Mouse (Mus musculus): ENCODE results near the gene Wrap73. TPM values are rescaled to one million over a fixed set of nuclear protein-coding genes. Genes with fewer than 3 reads are reported as not detected.

Wrap73 gene
- total RNA-seq, 2 experiments from 2014 or later, result 3.2 to 13.0 TPM

Other genes with a start within 250 kb of the Wrap73 start
- gene A430005L14Rik, start 185.1 kb upstream of the Wrap73 start, total RNA-seq (2015; ENCODE audit: low replicate concordance), result 26.0 and 66.7 TPM in 2 replicates
- gene A430005L14Rik, start 185.1 kb upstream of the Wrap73 start, total RNA-seq (2017; ENCODE audit: low replicate concordance), result 17.5 and 39.3 TPM in 2 replicates
- 5.0 and 10.8 TPM in 2 replicates for gene Dffb, start 167.2 kb upstream of the Wrap73 start, total RNA-seq (2015; ENCODE audit: low replicate concordance)
- 3.3 and 7.1 TPM in 2 replicates for gene Dffb, start 167.2 kb upstream of the Wrap73 start, total RNA-seq (2017; ENCODE audit: low replicate concordance)
- 5.0 and 7.9 TPM in 2 replicates for gene Cep104, start 167.2 kb upstream of the Wrap73 start, total RNA-seq (2015; ENCODE audit: low replicate concordance)
- 11.6 and 13.8 TPM in 2 replicates for gene Cep104, start 167.2 kb upstream of the Wrap73 start, total RNA-seq (2017; ENCODE audit: low replicate concordance)
- 11.5 and 13.8 TPM in 2 replicates for gene Lrrc47, start 130.6 kb upstream of the Wrap73 start, total RNA-seq (2015; ENCODE audit: low replicate concordance)
- gene Lrrc47, start 130.6 kb upstream of the Wrap73 start, total RNA-seq (2017; ENCODE audit: low replicate concordance), result 53.3 and 61.0 TPM in 2 replicates
- gene Smim1, start 116.1 kb upstream of the Wrap73 start, total RNA-seq (2015; ENCODE audit: low replicate concordance), result 62.0 and 72.9 TPM in 2 replicates
- gene Smim1, start 116.1 kb upstream of the Wrap73 start, total RNA-seq (2017; ENCODE audit: low replicate concordance), result 26.7 and 39.6 TPM in 2 replicates
- gene Ccdc27, start 99.7 kb upstream of the Wrap73 start, total RNA-seq (2015; ENCODE audit: low replicate concordance), result not detected in 2 replicates
- not detected in 2 replicates for gene Ccdc27, start 99.7 kb upstream of the Wrap73 start, total RNA-seq (2017; ENCODE audit: low replicate concordance)
- gene Trp73, start 2.2 kb upstream of the Wrap73 start, total RNA-seq (2015; ENCODE audit: low replicate concordance), result not detected in 2 replicates
- gene Trp73, start 2.2 kb upstream of the Wrap73 start, total RNA-seq (2017; ENCODE audit: low replicate concordance), result not detected in 2 replicates
- gene Tprgl, start 18.3 kb downstream of the Wrap73 start, total RNA-seq (2015; ENCODE audit: low replicate concordance), result 101 and 141 TPM in 2 replicates
- gene Tprgl, start 18.3 kb downstream of the Wrap73 start, total RNA-seq (2017; ENCODE audit: low replicate concordance), result 113 and 126 TPM in 2 replicates
- gene Megf6, start 28.4 kb downstream of the Wrap73 start, total RNA-seq (2015; ENCODE audit: low replicate concordance), result not detected in 2 replicates
- gene Megf6, start 28.4 kb downstream of the Wrap73 start, total RNA-seq (2017; ENCODE audit: low replicate concordance), result not detected in 2 replicates
- gene Arhgef16, start 159.3 kb downstream of the Wrap73 start, total RNA-seq (2015; ENCODE audit: low replicate concordance), result not detected in 2 replicates
- not detected in 2 replicates for gene Arhgef16, start 159.3 kb downstream of the Wrap73 start, total RNA-seq (2017; ENCODE audit: low replicate concordance)
- gene B230104I21Rik, start 193.8 kb downstream of the Wrap73 start, total RNA-seq (2015; ENCODE audit: low replicate concordance), result not detected in 2 replicates
- not detected in 2 replicates for gene B230104I21Rik, start 193.8 kb downstream of the Wrap73 start, total RNA-seq (2017; ENCODE audit: low replicate concordance)